Mouse (Mus musculus) hindbrain, embryonic 16.5 days (tissue): Measurements from ENCODE around the gene Epyc. TPM values are rescaled to one million over a fixed set of nuclear protein-coding genes. Genes with fewer than 3 reads are reported as not detected.
A peak's percentile ranks its signal among the peaks of the same experiment; 100 is the strongest.

Source experiments
- ATAC-seq: fragments of 200-750 bp; cut with Nextera tagmentation; 2 replicates; pipeline ENCODE4 v1.8.0; 2017; ENCODE audit warnings: moderate TSS enrichment, moderate library complexity
- H3K27ac ChIP-seq: fragments of 300-500 bp; sonication (generic); 2 replicates; pipeline ENCODE4 v1.5.1; 2014; ENCODE audit warnings: low read depth, mild to moderate bottlenecking, control low read depth, low read length, moderate library complexity
- H3K27me3 ChIP-seq: fragments of 300-500 bp; sonication (generic); replicated peaks from 2 replicates; pipeline ENCODE4 v1.6.1; 2014; ENCODE audit warnings: low read length; ENCODE audit not compliant: control insufficient read depth, insufficient read depth
- H3K36me3 ChIP-seq: fragments of 300-500 bp; sonication (generic); 2 replicates; pipeline ENCODE4 v1.6.1; 2014; ENCODE audit warnings: mild to moderate bottlenecking, low read length, moderate library complexity, mixed read lengths; ENCODE audit not compliant: control insufficient read depth, insufficient read depth
- H3K4me1 ChIP-seq: fragments of 300-500 bp; sonication (generic); 2 replicates; pipeline ENCODE4 v1.6.1; 2014; ENCODE audit warnings: low read depth, low read length; ENCODE audit not compliant: control insufficient read depth, insufficient read depth
- H3K4me2 ChIP-seq: fragments of 300-500 bp; sonication (generic); 2 replicates; pipeline ENCODE4 v1.6.1; 2014; ENCODE audit warnings: mild to moderate bottlenecking, low read length, control low read depth, moderate library complexity
- H3K4me3 ChIP-seq: fragments of 300-500 bp; sonication (generic); 2 replicates; pipeline ENCODE4 v1.5.1; 2014; ENCODE audit warnings: mild to moderate bottlenecking, low read length, control low read depth, moderate library complexity
- H3K9ac ChIP-seq: fragments of 300-500 bp; sonication (generic); 2 replicates; pipeline ENCODE4 v1.6.1; 2014; ENCODE audit warnings: low read depth, mild to moderate bottlenecking, control low read depth, low read length, moderate library complexity
- H3K9me3 ChIP-seq: fragments of 300-500 bp; sonication (generic); 2 replicates; pipeline ENCODE4 v1.6.1; 2014; ENCODE audit warnings: mild to moderate bottlenecking, low read length, moderate library complexity; ENCODE audit not compliant: control insufficient read depth
- WGBS: fragments of 180-500 bp; shearing (Covaris S2); extraction: QIAGEN DNeasy Blood & Tissue Kit; methylation state at CpG from one replicate; pipeline ENCODE4 v1.1.7; 2014; 5-methylcytosine and 5-hydroxymethylcytosine counted together
- polyA plus RNA-seq: library from polyadenylated mRNA; unstranded; fragments of >200 nt; fragmentation: Nextera tagmentation; extraction: Ambion mirVana; gene quantifications from 2 replicates; pipeline ENCODE4 v1.2.1, GENCODE M21; 2015

The Epyc gene
- polyA plus RNA-seq, 1 experiment from 2014 or later, result 0.21 TPM

DNA sequence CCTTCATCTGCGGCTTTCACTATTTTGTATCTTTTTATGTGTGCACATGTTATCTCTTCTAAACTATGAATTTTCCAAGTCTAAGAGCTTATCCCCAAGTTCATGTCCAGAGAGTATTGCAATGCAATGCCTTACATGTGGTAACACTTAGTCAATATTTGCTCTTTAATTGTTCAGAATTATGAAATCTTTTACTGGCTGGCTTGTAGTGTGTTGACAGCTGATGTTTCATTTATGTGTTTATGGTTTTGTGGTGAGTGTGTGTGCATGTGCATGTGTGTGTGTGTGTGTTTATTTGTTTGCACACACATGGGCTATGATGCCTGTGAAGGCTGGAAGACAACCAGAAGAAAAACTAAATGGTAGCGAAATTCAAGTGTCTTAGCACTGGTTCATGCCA is 1.9 kb upstream of the Epyc start:
- ATAC-seq, result no peak
- 92% methylated on average over 2 of the region's 2 CpGs for WGBS

DNA sequence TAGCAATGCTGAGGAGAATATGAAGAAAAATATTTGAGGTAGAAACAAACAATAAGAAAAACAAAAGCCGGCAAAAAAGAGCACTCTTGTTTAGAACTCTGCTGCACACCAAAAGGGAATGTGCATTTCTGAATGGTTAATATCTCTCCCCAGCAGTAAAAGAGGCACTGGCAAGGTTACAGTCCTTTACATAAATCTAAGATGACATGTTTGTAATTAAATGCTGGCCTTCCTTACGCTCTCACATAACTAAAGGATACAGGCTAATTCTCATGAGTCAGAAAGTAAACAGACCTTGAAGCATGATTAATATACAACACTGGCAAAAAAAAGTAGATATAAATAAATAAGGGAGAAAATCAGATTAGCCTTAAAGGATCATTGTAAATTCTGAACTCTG is 6.5 kb downstream of the Epyc start:
- Histone ChIP-seq H3K27me3 (no peaks in the 10 kb centered on the region), H3K27ac (no peak overlapping the region), H3K36me3 (no peaks in the 10 kb centered on the region), H3K4me2 (no peak overlapping the region), H3K9me3 (no peaks in the 10 kb centered on the region), H3K4me3 (no peak overlapping the region), H3K9ac (no peak overlapping the region), H3K4me1 (no peaks in the 10 kb centered on the region)
- WGBS, result 70% methylated on average over 2 of the region's 2 CpGs
- ATAC-seq, result no peak

More for the DNA sequence above, 1.9 kb upstream of the Epyc start:
- no peak overlapping the region for H3K27ac ChIP-seq
- H3K9me3 ChIP-seq, result no peaks in the 10 kb centered on the region
- H3K9ac ChIP-seq, result no peak overlapping the region
- H3K36me3 ChIP-seq, result no peaks in the 10 kb centered on the region
- H3K4me1 ChIP-seq, result no peaks in the 10 kb centered on the region
- H3K27me3 ChIP-seq, result no peaks in the 10 kb centered on the region
- no peak overlapping the region for H3K4me3 ChIP-seq
- no peak overlapping the region for H3K4me2 ChIP-seq

DNA sequence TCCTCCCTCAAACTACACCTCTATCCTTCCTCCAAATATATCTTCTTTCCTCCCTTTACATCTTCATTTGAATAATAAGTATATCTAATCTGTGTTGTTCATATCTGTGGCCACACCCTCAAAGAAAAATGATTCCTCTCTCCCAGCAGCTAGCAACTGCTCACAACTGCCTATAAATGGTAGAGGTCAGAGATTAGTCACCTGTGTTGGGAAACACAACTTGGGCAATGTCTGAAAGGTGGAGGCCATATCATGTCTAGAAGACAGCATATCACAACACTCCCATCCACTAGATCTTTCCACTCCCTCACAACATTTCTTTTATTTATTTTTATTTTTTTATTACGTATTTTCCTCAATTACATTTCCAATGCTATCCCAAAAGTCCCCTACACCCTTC is 15.6 kb downstream of the Epyc start:
- Histone ChIP-seq H3K27me3 (no peaks in the 10 kb centered on the region), H3K9me3 (no peaks in the 10 kb centered on the region), H3K9ac (no peak overlapping the region), H3K4me3 (no peak overlapping the region), H3K27ac (no peak overlapping the region), H3K4me2 (no peak overlapping the region), H3K4me1 (no peaks in the 10 kb centered on the region), H3K36me3 (no peaks in the 10 kb centered on the region)
- ATAC-seq, result no peak
- 91% methylated on average over 1 of the region's 1 CpGs for WGBS

DNA sequence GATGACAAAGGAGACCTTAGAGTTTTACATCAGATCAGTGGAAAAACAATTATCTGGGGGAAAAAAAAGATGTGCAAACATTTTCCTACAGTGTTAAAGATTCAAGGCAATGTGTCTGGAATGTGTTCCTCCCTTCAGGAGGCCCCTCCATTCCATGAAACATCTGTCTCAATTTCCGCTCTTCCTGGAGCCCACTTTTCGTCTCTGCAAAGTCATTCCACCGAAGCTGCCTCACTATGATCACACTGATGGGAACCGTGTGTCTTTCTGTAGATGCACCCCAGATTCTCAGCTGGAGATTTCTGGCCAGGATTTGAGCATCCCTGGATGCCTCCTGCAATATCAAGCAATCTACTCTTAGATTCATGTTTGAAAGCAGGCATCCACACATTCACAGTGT is 24.8 kb downstream of the Epyc start:
- Histone ChIP-seq H3K9ac (no peak overlapping the region), H3K4me1 (no peaks in the 10 kb centered on the region), H3K4me3 (no peak overlapping the region), H3K4me2 (no peak overlapping the region), H3K9me3 (no peaks in the 10 kb centered on the region), H3K27me3 (no peaks in the 10 kb centered on the region), H3K36me3 (no peaks in the 10 kb centered on the region), H3K27ac (no peak overlapping the region)
- whole genome bisulfite sequencing, result 54% methylated on average over 4 of the region's 4 CpGs
- ATAC-seq, result no peak

DNA sequence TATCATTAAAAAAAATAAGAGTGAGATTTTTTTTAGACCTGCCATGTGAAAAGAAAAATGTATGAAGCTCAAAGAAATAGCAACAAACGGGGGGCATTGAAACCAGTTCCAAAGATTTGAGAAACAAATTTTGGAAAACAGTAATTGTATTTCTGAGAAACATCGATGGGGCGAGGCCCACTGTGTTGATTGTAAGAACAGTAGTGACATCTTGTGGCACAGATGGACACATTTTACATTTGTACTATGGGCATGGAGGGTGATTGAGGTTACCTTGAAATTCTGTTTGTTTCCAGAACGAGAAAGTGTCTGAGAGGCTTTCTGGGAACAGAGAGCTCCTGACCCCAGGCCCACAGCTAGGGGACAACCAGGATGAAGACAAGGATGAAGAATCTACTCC is 26.3 kb downstream of the Epyc start:
- Histone ChIP-seq H3K4me3 (no peak overlapping the region), H3K4me1 (no peaks in the 10 kb centered on the region), H3K27me3 (no peaks in the 10 kb centered on the region), H3K9ac (no peak overlapping the region), H3K27ac (no peak overlapping the region), H3K9me3 (no peaks in the 10 kb centered on the region), H3K36me3 (no peaks in the 10 kb centered on the region), H3K4me2 (no peak overlapping the region)
- peak; percentile 74; the same call in 1 of the 2 replicates for ATAC-seq
- WGBS, result 65% methylated on average over 4 of the region's 4 CpGs

DNA sequence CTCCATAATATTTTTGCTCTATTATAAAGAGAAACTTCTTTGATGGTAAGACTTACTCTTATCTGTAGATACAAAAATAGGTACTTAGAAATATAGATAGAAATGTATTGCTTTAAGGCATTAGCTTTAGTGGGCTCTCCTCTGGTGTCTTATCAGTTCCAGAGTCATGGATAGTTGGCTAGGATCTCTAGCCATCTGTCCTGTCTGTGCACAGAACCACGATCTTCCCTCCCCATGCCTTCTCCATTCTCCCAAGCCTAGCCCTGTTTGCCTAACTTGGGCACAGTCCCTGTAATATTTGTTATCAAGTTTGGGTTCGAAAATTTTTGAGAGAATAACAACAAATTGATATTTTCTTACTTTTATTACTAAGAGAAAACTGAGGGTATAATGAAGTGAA is 29.4 kb downstream of the Epyc start:
- H3K36me3 ChIP-seq, result no peaks in the 10 kb centered on the region
- ATAC-seq, result no peak
- WGBS, result 81% methylated on average over 2 of the region's 2 CpGs
- no peaks in the 10 kb centered on the region for H3K27me3 ChIP-seq
- H3K9me3 ChIP-seq, result no peaks in the 10 kb centered on the region
- no peak overlapping the region for H3K4me3 ChIP-seq
- H3K4me2 ChIP-seq, result no peak overlapping the region
- no peaks in the 10 kb centered on the region for H3K4me1 ChIP-seq
- H3K27ac ChIP-seq, result no peak overlapping the region
- no peak overlapping the region for H3K9ac ChIP-seq

DNA sequence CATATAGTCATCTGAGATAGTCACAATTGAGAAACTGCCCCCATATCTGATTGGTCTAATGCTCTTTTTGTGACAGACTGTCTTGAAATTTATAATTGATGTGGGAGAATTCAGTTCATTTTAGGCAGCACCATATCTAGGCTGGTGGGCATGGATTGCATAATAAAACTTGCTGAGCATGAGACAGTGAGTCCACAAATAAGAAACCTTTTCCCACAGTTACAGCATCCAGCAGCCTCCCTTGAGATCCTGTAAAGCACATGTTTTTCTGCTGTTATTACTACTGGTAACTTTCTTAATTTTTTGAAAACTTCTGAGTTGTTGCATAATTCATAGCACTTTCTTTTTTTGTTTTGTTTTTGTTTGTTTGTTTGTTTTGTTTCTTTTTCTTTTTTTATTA is 39.1 kb downstream of the Epyc start:
- ATAC-seq, result no peak
- Histone ChIP-seq H3K4me1 (no peaks in the 10 kb centered on the region), H3K9me3 (no peaks in the 10 kb centered on the region), H3K9ac (no peak overlapping the region), H3K36me3 (no peaks in the 10 kb centered on the region), H3K4me3 (no peak overlapping the region), H3K27ac (no peak overlapping the region), H3K27me3 (no peaks in the 10 kb centered on the region), H3K4me2 (no peak overlapping the region)

DNA sequence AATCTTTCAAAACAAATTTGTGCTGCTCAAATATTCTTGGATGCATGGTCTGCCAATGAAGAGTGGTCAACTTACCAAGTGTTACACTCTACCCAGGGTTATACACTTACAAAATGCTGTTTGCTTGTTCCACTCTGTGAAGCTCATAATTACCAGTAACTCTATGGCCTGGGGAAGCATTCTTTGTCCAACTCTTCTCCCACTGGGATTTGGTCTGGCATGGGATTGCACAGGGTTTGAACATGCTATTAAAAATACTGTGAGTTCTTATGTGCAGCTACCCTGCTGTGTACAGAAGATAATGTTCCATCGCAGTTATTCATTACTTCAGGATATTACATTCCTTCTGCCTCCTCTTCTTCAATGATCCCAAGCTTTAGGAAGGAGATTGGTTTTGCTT is 43.3 kb downstream of the Epyc start:
- Histone ChIP-seq H3K9me3 (no peaks in the 10 kb centered on the region), H3K9ac (no peak overlapping the region), H3K36me3 (no peaks in the 10 kb centered on the region), H3K4me2 (no peak overlapping the region), H3K27ac (no peak overlapping the region), H3K27me3 (no peaks in the 10 kb centered on the region), H3K4me1 (no peaks in the 10 kb centered on the region), H3K4me3 (no peak overlapping the region)
- WGBS, result 57% methylated on average over 1 of the region's 1 CpGs
- no peak for ATAC-seq

DNA sequence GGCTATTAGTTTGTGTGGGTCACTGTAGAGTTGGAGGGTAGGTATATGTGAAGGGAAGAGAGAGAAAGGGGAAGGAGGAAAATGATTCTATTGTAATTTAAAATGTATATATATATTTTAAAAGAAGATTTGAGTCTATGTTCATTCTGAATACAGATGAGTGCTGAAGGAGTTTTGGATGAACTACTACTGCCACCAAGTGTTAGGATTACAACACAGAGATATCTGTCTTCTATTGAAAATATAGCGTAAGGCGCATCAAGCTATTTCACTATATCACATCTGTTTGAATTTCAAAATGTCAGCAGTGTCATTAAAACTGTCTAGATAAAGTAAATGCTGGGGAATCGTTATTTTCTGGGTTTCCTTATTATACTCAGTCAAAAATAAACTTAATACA is 45.6 kb downstream of the Epyc start:
- 76% methylated on average over 3 of the region's 3 CpGs for WGBS
- no peak overlapping the region for H3K4me3 ChIP-seq
- ATAC-seq, result no peak; the same call in 1 of the 2 replicates
- no peak overlapping the region for H3K27ac ChIP-seq
- no peaks in the 10 kb centered on the region for H3K4me1 ChIP-seq
- no peak overlapping the region for H3K4me2 ChIP-seq
- H3K9ac ChIP-seq, result no peak overlapping the region
- no peaks in the 10 kb centered on the region for H3K27me3 ChIP-seq
- no peaks in the 10 kb centered on the region for H3K36me3 ChIP-seq
- no peaks in the 10 kb centered on the region for H3K9me3 ChIP-seq

DNA sequence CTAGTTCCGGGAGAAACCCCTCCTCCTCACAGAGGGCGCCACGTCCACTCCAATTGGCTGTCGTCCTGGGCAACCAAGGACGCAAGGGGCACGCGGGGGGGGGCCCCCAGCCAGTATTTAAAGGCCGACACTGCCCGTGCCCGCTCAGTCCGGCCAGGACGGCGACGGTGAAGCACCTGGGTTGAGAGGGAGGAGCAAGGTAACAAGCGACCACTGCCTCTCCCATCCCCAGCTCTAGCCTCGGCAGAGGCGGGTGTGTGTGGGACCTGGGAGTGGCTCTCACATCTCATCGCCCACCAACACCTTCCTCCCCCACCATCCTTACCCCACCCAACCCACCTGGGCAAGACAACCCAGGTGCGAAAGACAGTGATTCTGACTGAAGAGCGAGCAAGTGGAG is 49.0 kb downstream of the Epyc start, which contains the start of gene Ccer1:
Gene Ccer1 (plus strand): TSS at position 147 of the 400 bp plus-strand sequence.
- H3K9ac ChIP-seq, result no peak within 1 kb of the TSS
- no peaks in the 10 kb centered on the region for H3K36me3 ChIP-seq
- H3K27me3 ChIP-seq, result no peaks in the 10 kb centered on the region
- no peak within 1 kb of the TSS for H3K4me3 ChIP-seq
- WGBS, result 78% methylated on average over 20 of the region's 20 CpGs
- H3K9me3 ChIP-seq, result 0 out of 2 replicates have a peak, but pooled peaks cover 2% of the 10 kb centered on the region
- H3K4me2 ChIP-seq, result no peak within 1 kb of the TSS
- ATAC-seq, result no peak
- no peaks in the 10 kb centered on the region for H3K4me1 ChIP-seq
- no peak within 1 kb of the TSS for H3K27ac ChIP-seq
